Mouse (Mus musculus) fibroblast of lung, adult 2 months (primary cell): ENCODE results near the gene Gm28051.

Experiments
- DNase-seq: peaks from one replicate; pipeline ENCODE4 v3.0.0-alpha.2; 2011; ENCODE audit warnings: low read depth

Gene Gm28051

DNA sequence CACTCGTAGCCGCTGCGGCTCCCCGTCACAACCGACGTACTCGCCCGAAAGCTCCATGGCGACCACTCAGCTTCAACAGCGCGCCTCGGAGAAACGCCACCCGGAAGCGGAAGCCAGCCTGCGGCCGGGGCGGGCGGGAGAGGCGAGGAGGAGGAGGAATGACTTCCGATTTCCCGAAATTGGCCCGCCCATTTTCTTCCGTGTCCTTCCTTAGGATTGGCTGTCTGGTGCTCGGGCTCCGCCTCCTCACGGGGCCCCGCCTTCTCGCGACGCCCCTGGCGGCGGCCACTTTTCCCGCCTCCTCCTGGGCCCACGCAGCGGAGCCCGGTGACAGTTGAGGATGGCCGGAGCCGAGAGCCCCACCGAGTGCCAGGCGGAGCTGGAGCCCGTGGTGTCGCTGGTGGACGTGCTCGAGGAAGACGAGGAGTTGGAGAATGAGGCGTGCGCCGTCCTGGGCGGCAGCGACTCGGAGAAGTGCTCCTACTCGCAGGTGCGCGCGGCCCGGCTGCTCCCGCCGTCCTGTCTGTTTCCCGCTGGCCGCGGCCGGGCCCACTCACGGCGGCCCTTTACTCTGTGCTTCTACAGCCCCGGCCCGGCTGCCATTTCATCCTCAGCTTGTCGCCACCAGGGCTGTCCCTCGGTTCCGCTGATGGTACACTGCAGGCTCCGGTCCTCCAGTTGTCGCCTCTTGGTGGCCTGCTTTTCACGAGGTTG lies at the start of gene Gm28051, which contains the start of the genes Gon7 and Ubr7:
Gm28051 (minus strand) TSS at position 77 of the 714 bp plus-strand sequence.
Gon7 (minus strand) TSS at position 115 of the 714 bp plus-strand sequence.
Ubr7 (plus strand) TSS at position 279 of the 714 bp plus-strand sequence.
- peak; percentile 85 for DNase-seq

DNA sequence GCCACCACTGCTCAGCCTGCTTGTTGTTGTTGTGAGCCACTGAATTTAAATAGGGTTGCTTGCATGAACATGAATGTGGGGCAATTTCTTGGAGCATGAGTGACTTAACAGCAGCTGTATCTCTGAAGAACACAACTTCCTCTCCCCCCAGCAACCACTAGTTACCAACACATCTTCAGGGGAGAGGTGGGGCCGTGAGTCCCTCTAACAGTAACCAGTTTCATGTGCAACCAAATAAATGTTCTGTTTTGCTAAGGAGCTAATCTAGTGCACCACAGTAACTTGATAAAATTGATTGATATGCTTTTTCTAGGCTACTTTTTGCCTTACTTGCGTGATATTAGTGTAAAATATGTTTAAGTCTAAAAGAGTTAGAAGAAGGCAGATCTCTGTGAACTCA lies 42.0 kb upstream of the Gm28051 start:
- no peak for DNase-seq

DNA sequence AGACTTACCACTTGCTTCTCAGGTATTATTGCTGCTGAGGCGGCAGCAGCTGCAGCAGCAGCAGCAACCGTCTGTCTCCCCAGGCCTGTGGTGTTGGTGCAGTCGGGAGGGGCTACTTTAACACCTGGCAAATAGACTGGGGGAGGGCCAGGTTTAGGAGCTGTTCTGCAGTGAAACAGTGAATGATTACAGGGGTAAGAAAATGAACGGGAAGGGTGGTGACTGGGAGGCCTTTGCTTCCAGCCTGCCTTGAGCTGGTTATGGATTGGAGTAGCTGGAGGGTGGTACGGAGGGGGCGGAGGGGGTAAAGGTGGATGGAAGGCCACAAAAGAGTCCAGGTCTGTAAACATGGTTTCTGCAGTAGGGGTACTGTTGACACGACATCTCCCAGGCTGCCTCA lies 30.4 kb upstream of the Gm28051 start:
- no peak for DNase-seq

DNA sequence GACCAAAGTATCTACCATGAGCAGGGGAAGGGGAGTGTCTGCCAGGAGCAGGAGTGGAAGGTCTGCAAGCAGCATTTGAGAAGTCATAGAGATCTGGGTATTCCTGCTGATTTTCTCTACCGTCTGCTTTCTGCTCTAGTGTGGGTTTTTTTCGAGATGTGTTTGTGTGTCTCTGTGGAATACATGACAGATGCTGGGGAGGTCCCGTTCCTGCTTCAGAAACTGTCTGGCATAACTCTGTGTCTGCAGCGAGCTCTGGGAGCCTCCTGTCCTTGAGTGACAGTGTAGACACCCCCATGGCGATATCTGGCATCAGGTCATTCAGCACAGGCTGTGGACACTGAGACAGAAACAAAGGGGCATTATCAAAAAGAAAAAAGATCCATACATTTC lies 28.0 kb upstream of the Gm28051 start:
- DNase-seq, result no peak

DNA sequence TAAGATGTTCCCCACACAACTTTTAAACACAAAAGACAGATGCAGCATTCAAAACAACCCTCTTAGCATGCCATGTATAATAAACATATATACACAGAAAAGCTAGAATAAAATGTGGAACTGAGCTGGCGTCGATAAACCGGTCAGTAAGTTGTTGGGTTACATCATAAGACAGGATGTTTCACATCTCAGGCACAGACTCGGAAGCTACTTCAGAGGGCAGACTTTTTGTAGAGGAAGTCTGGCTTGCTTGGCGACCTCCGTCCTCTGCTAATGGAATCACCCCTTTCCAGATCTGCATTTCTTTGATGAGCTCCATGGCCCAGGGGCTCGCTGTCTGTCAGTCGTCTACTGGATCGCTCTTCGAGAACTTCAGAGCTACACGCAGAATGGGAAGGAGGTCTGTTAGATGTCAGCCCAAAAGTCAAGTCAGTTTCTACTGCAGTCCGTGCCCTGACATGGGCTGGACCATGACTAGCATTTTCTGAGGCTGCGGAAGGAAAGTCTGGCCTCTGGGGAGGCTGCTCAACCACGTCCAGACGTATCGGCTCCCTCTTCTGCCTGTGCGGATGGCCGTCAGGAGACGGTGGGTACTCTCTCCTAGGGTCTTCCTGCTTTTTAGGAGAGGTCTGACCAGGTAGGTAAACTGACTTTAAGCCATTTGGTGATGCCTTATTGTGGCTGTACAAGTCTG lies 27.5 kb upstream of the Gm28051 start:
- no peak for DNase-seq

DNA sequence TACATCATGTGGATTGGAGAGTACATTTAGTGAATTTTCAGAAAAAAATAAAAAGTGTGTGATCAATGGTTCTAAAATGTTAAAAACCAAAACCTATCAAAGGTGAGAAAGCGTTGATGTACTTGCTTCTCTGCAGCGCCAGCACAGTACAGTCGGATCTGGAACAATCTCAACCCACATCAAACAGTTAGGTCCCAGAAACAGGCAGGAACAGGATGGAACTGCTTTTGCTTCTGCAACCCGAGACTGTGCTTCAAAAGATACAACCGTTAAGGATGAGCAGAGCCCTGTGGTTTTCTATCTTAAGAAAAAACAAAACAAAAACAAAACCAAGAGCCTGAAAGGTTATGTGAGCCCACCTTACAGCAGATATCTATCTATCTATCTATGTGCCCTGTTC lies 25.3 kb upstream of the Gm28051 start:
- no peak for DNase-seq

DNA sequence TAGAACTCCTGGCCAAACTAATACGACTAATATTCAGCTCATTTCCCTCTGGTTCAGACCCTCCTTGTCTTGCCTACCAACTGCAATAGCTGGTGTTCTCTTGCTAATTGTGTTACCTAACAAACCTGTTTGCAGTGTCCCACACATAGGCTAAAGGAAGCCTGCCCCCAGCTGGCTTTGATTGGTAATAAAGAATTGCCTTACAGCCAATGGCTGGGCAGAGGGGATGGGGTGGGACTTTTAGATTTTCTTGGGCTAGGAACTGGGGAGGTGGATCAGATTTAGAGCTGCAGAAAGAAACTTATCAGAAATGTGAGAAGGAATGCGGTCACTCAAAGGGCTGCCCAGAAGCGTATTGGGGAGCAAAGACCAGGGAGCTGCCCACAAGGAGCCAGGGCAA lies 21.9 kb upstream of the Gm28051 start:
- DNase-seq, result no peak

DNA sequence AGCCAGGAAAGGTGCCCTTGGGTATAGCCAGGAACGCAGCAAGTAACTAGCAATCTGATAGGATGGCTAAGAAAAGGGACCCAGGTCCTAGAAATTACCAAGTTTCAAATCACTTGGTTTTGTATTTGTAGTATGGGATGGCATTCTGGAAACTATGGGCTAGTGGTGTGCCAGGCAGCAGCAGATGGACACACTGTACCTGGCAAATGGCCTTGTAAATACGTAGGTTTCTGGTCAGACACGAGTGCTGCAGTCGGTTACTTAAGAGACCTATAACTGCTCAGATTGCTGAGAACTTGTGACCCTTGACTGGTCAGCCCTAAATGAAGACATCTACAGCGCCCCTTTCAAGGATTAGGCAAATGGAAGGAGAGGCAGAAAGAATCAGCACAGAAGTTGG lies 20.6 kb upstream of the Gm28051 start:
- DNase-seq, result no peak

DNA sequence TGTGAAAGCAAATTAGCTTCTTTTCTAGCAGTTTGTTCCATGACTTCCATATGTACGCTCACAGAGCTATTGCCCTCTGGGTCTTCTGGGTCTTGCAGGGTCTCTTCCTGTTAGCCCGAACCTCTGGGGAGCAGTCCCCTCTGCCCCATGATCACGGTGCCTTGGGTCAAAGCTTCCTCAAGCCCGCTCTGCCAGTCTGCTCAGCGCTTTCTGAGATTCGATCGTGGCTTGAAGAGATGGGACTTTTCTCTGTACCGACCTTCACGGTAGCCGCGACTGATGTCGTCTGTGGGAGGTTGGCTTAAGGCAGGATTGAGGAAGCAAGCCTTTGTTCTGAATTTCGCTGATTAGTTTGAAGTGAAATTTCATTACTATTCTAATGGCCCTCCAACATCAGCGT lies 18.5 kb upstream of the Gm28051 start:
- no peak for DNase-seq

DNA sequence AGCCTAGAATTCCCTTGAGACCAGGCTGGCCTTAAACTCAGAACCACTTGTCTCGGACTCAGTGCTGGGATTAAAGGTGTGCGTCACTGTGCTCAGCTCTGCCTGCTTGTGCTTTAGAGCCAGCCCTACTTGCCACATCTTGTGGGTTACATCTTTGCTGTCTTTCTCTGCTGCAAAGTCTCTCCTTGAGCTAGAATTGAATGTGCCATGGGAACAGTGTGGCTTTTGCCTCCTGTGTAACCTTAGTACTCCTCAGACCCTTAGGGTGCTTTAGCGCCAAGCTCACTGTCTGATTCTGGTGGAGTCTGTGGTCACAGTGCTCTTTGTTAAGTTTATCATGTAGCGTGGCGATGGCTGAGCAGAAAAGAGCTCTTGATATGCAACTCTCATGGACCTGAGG lies 15.1 kb upstream of the Gm28051 start:
- no peak for DNase-seq

DNA sequence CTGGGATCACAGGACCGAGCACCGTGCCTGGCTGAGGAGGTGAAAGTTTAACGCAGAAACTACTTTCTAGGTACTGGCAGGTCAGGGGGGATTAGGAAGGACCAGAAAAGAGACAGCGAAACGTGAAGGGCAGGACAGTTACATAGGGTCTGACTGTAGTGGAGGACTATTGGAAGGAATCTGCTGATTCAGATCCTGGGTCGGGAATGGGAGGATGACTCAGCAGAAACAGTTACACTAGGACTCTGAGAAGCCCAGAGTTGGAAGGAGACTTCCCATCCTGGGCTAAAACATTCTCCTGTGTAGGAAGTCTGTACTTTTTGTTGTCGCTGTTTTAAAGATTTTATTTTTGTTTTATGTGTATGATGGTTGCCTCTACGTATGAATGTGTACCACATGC lies 14.0 kb upstream of the Gm28051 start:
- no peak for DNase-seq

DNA sequence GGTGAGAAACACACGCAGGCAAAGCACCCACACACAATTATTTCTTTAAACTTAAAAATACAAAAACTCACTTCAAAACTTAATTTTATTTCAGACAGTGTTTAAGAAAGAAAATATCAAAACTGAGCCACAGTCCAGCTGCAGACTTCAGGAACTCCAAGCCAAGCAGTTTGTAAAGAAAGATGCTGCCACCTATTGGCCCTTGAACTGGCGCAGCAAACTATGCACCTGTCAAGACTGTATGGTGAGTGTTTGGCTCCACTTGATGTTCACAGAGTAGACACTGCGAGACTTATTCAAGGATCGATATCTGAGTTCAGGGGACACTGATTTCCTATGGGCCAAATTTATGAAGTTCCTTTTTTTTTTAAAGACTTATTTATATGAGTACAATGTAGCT lies 11.4 kb upstream of the Gm28051 start:
- no peak for DNase-seq

DNA sequence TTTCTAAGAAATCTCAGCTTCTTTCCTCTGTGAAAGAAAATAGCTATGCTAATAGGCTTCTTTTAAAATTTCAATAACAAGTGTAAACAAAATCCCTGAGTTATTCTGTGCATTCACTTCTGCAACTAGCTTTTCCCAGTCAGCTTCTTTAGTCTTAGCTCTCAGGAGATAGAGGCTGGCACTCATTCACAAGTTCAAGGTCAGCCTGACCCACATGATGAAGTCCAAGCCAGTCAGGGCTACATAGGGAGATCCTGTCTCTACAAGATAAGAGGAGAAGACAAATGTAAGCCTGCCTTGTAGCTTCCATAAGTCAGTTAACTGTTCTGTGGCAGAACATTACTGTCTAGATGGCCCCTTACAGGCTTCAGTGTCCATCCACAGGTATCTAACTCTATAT lies 6.1 kb upstream of the Gm28051 start:
- DNase-seq, result no peak

DNA sequence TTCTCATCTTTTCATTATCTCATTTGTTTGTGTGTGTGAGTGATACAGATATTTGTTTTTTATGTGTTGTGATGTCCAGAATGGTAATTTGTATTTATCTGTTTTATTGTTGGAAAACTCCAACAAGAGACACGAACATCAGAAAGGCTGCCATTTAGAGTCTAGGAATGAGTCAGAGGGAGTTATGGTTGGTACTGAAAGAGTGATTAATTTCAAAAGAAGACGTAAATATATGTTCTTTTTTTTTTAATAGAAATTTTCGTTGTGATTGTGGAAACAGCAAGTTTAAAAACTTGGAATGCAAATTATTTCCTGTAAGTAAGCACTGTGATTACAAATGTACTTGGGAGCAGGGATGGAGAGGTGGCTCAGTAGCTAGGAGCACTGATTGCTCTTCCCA lies 4.1 kb upstream of the Gm28051 start:
- DNase-seq, result no peak

DNA sequence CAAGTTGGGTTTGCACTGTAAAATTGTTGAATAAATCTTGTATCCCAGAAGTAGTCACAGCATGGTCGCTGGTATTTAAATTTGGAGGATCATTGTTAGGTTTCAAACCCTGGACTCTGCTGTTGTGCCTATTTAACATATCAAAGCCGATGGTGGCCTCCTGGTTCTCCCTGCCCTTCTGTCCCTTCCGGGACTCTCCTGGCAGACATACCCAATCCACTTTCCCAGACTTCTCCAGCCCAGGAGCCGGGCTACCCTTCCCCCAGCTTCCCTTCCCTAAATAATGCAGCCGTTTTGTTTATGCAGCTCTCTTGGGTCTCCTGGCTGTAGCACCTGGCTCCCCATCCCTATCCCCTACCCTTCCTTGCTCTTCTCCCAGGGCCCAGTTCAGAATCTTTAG lies 1.4 kb upstream of the Gm28051 start:
- DNase-seq, result no peak

DNA sequence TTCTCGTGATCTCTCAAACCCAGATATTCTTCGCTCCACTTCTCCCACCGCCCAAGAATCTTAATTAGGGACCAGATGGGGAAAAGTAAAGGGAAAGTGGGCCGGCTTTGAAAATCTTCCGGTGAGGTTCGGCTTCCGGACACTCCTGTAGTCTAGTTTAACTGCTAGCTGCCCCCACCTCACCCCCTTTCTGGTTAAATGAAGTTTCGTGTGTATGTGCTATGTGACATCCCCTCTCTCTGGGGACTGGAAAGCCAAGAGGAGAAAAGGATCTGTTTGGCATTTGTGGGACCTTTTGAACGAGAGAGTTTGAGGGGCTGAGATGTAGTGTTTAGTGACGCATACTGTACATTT lies 815 bp upstream of the Gm28051 start, which contains the start of gene Gm20604:
Gm20604 (minus strand) TSS at position 270 of the 354 bp plus-strand sequence.
- no peak for DNase-seq

DNA sequence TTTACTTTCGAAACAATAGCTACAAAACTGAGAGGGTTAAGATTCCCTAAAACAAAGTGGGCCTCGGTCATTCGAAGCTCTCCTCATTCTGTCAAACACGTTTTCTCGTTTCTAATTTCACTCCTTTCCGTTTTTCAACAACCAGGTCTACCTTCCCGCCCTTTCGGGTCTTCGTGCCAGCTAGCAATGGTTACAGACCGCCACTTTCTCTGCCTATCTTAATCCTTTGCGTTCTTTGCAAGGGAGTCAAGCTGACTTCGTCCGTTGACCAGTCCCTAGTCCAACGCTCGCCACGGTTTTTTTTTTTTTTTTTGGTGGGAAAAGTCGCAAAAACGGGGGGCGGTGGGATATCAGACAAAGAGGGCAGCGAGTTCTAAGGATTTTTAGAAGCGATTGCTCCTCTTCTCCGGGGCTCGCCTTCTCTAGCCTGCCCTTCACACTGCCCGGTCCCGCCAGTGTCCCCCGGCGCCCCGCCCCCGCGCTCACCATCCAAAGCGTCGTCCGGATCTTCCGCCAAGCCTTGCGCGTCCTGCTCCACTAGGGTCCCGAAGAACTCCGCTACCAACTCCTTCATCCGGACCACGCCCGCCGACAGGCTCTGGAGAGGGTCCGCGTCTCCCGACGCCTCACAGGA lies 393 bp downstream of the Gm28051 start:
- no peak for DNase-seq

DNA sequence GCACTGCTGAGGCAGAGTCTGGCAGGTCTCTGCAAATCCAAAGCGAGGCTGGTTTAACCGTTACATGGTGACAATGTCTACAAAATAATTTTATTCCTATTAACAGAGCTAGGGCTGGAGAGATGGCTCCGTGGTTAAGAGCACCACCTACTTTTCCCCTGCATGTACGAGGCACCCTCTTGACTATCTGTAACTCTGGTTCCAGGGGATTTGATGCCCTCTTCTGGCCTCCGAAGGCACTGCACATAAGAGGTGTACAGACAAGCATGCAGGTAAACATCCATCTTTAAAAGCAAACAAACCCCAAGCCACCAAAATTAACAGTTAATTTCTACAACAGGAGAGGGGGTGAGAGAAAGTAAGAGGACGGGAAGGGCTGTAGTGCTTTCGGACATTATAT lies 1.3 kb downstream of the Gm28051 start:
- no peak for DNase-seq

DNA sequence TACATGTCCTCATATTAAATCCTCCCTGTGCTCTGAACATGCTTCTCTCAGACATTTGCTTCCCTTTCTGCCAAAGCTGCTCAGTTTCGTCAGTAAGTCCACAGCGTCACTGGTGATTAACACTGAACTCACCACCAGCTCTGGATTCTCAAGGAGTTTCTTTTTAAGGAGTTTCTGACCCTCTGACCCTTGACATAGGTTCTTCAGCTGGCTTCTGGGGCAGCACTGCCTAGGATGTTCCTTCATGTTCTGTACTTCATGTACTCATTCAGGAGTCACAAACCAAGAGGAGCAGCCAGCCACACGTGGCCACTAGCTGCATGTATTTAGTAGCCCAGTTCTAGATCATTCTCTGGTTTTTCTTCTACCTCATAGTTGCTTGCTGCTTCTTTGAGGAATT lies 9.3 kb downstream of the Gm28051 start:
- no peak for DNase-seq

DNA sequence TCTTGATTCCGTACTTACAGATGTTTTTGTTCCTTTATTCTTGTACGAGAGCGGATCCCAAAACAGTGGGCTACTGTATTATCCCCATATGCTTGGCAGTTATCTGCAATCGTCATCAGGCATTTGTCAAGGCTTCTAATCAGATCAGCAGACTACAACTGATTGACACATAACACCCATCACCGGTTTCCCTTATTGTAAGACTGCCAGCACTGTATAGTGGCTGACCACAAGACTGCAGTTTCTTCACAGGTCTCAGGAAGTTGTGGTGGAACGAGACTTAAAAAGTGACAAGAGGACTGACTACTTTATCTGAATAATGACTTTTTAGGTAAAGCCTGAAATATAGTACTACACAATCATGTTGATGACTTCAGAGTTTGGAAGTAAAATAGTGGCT lies 12.7 kb downstream of the Gm28051 start:
- DNase-seq, result no peak

DNA sequence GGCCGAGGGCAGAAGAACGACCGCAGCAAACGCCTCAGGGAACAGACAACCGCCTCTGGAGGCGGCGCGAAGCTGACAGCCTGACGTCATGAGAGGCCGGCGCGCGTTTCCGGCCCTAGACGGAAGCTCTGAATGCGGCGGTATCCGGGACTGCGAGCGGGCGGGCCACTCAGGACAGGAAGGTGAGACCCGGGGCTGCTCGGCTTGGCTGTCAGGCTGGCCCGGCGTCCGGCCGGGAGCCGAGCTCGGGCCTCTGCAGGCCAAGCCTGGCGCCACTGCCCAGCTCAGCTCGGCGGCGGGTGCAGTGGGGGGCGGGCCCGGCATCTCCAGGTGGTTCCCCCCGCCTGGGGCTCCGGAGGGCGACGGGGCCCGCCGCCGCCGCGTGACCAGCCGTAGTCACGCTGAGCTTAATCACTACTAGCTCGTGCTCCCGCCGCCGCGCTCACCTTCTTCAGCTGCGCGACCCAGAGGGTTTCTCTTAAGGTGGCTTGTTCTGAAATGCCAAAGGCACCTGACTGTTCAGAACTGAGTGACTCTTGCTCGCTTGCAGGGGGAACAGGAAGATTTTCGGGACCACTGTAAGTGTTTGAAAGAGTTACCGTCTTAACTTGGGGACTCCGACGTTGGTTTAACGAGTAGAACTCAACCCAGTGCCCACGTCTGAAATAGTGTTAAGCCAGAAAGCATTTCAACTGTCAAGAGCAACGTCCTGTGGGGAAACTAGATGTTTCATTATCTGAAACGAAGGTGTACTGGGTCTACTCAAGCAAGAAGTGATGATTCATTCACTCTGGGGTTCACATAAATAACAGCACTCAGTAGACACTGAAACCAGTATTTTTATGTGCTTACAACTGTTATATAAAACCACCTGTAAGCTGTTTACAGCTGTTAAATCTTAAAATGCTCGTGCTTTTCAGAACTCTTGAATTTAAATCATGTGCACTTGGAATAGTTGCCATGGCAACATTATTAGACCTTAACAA lies 13.7 kb downstream of the Gm28051 start, which contains the start of the genes Moap1 and Tmem251:
Moap1 (minus strand) TSS at position 73 of the 986 bp plus-strand sequence.
Tmem251 (plus strand) TSS at position 174 of the 986 bp plus-strand sequence.
- no peak for DNase-seq
